Mouse (Mus musculus) ovary, postnatal 14 days (tissue): ENCODE measurements around the gene Sae1.
A peak's percentile ranks its signal among the peaks of the same experiment; 100 is the strongest.

ENCODE experiments used
- DNase-seq: peaks from one replicate; pipeline ENCODE4 v3.0.0; 2022; ENCODE audit warnings: low spot score

The Sae1 gene

DNA sequence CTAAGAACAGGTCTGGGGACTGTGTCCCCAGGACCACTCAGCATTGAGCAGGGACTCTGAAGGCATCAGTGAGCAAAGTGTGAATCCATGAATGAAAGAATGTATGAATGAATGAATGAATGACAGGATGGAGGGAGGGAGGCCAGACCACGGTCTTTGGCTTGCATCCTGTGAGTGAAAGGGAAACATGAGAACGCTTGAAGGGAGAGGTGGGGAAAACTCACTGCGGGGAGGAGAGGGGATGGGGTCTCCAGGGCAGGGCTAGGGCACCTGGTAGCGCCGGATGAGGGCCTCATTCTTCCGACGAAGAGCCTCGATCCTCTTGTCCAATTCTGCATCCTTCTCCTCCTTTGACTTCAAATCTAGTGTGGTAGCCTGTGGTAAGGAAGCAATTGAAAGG is 103.6 kb downstream of the Sae1 start:
- DNase-seq, result no peak

DNA sequence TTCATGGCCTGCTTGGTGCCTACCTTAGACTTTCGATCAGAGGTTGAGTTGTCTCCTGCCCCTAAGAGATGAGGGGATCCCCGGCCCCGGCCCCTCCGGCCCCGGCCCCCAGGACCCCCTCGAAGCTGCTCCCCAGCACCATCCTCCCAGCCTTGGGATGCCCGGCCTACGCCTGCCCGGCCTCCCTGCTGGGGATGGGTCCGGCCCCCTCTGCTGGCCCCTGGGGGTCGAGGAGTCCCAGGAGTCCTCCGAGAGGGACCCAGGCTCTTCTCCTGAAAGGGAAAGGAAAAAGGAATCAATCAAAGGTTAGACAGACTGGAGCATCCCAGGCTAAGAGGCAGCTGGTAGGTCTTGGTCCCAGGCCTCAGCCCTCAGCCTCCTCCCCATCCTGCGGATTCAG is 105.3 kb downstream of the Sae1 start:
- no peak for DNase-seq

DNA sequence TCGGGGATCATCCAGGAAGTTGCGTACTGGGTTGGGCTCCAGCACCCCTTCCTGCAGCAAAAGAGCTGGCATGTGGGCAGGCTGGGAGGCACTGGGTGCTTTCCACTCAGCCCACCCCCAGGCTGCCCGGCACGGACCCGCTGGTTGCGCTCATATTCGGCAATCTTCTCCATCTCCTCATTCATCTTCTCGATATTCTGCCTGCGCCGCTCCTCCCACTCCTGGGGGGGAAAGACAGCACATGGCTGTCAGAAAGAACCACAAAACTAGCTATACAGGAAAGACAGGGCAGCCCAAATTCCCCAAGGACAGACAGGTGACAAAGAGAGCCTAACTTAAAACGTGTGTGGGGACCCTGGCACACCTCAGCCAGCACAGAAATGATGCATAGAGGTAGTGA is 106.9 kb downstream of the Sae1 start:
- no peak for DNase-seq

DNA sequence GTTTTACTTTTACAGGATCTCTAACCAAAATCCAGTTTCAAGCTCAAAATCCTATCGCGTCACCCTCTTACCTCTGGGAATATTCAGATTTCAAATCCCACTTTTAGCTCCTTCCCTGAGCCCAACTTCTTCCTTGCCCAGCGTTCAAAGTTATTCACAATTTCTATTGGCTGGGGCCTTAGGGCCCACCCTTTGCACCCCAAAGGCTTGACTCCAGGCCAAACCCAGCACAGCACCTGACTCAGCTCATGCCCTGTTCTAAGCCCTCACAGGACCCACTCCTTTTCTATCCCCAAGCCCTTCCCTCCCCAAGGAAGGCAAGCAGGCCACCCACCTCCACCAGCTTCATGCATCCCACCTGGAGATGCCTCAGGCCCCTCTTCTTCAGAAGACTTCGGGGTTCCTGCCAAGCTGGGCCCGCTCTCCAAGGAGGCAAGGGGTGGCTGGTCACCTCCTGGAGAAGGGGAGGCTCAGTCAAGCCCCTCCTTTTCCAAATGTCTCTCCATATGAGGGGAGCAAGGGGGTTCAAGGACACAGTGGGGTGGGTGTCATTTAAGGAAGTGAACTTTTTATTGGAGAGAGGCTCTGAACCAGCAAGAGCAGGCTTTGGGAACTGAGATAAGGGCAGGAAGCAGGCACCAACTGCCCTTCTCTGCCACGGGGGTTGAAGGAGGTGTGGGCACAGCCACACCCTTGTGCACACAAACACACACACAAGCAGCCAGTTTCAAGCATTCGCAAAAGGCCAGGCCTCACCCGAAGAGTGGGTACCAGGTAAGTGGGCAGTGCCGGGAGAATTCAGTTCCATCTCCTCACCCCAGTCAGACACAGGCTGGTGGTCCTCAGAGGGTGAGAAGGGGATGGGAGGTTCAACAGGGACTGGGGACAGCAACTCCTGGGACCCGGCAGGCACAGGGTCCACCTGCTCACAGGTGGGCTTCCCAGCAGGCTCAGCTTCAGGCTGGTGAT is 112.4 kb downstream of the Sae1 start:
- no peak for DNase-seq

DNA sequence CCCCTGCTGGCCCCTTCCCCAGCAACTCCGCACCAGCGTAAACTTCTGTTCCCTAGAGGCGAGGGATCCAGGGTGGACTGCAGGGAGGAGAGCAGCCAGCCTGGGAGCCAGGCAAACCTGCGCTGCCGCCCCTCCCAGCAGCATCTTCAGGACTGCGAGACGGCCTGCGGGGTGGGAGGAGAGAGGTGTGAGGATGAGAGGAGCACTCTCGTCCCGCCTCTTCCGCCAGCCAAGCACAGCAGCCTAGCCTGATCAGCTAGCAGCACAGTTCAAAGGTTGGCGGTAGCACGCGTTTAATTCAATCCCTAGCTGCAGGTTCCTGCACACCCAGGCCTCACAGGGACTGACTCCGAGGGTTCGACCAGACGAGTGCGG is 113.9 kb downstream of the Sae1 start:
- peak; percentile 51 for DNase-seq

DNA sequence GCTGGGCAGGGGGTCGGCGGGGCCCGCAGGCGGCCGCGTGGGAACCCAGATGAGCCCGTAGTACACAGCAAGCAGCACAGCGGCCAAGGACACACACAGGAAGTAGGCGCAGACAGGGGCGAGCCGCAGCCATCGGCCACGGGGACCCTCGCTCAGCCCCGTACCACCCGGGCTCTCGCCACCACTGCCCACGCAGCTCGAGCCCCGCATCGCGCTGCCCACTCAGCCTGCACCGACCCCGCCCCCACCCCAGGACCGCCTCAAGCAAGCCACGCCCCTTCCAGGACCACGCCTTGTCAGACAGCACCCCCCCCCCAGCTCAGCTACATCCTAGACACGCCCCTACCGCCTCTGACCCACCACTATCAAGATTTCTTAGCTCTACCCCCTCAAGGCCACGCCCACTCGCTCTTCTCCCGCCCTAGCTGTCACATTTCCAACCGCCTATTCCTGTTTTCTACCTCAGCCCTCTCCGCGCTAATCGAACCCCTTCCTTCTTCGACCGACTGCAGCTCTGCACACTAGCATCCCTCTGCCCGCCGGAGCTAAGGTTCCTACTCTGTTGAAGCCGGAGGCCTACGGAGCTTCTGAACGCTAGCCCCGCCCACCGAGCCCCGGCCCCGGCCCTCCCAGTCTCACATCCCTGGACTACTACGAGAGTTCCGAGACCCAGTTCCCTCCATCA is 114.4 kb downstream of the Sae1 start, which contains the start of gene Inafm1:
Inafm1 (minus strand) TSS at position 537 of the 685 bp plus-strand sequence.
- peak; percentile 80 for DNase-seq

DNA sequence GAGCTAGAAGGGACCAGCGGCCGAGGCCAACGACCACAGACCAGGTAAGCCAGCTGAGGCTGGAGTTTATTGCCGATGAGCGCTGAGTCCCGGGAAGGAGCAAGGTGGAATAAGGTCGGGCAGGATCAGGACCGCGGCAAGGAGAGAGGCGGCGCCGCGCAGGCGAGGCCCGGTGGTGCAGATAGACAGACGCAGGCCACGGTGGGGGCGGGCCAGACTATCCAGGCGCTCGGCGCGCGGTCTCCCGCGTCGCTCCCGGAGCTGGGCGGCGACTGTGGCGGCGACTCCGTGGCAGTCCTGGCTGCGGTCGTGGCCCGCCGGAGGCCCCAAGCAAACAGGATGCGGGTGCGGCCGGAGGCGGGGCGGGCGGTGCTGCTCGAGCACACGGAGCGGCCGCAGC is 114.9 kb downstream of the Sae1 start:
- peak; percentile 51 for DNase-seq

DNA sequence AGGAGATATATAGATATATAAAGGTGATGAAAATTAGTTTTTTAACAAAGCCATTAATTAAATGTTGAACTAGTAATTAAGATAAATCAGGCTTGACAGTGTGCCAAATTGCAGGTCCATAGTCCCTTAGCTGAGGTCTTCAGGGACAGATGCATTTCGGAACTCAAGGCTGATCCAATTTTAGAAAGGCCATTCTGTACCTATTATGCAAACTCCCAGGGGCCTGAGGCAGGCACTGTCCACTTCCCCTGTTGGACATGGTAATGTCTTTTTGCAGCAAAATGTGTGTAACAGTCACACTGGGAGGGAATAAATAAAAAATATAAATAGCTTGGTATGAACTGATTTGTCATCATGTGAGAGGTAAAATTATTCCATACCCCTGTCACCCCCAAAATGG is 116.5 kb downstream of the Sae1 start:
- no peak for DNase-seq
